Mouse (Mus musculus) B cell, adult (primary cell): ENCODE results near the gene Srsf12. TPM values are rescaled to one million over a fixed set of nuclear protein-coding genes. Genes with fewer than 3 reads are reported as not detected.

Experiments
- total RNA-seq: library from RNA; stranded (reverse); gene quantifications from 4 replicates; pipeline ENCODE4 v1.2.4, GENCODE M21; 2023; ENCODE audit not compliant: inconsistent age

The Srsf12 gene
- total RNA-seq, result 0.18 to 0.27 TPM in 2 of 4 replicates, not detected in the others

GRCm38 (mm10) chr4:33208881-33209841 is at the start of gene Srsf12:
TSS of gene Srsf12 (plus strand) at chr4:33208991.

GRCm38 (mm10) chr4:33189735-33190036 is 19.1 kb upstream of the Srsf12 start, which contains the start of gene Pm20d2:
TSS of gene Pm20d2 (minus strand) at chr4:33189737.

Other genes with a start within 250 kb of the Srsf12 start
- 2.9 to 3.7 TPM (median 3.5 TPM) in 4 replicates for gene Rragd, start 226.0 kb upstream of the Srsf12 start, total RNA-seq
- 95.1 to 108 TPM (median 101 TPM) in 4 replicates for gene Ube2j1, start 177.6 kb upstream of the Srsf12 start, total RNA-seq
- 0.36 to 0.93 TPM in 2 of 4 replicates, not detected in the others for gene Gabrr2, start 146.0 kb upstream of the Srsf12 start, total RNA-seq
- gene Gabrr1, start 76.5 kb upstream of the Srsf12 start, total RNA-seq, result not detected in 4 replicates
- gene Pm20d2, start 19.3 kb upstream of the Srsf12 start, total RNA-seq, result not detected in 4 replicates
- gene Pnrc1, start 81.2 kb downstream of the Srsf12 start, total RNA-seq, result 667 to 706 TPM (median 678 TPM) in 4 replicates
- gene Rngtt, start 101.3 kb downstream of the Srsf12 start, total RNA-seq, result 36.0 to 44.8 TPM (median 39.0 TPM) in 4 replicates